Mouse (Mus musculus) adrenal gland, postnatal 25 days (tissue): ENCODE measurements around the gene Nfkbia. TPM values are rescaled to one million over a fixed set of nuclear protein-coding genes. Genes with fewer than 3 reads are reported as not detected.

Experiments used
- DNase-seq: peaks from one replicate; pipeline ENCODE4 v3.0.0; 2021; ENCODE audit warnings: mixed read lengths
- total RNA-seq: library from RNA; stranded (reverse); gene quantifications from 2 replicates; pipeline ENCODE4 v1.2.3, GENCODE M21; 2021

The Nfkbia gene
- total RNA-seq, 1 experiment from 2014 or later: 74.3 TPM

DNA sequence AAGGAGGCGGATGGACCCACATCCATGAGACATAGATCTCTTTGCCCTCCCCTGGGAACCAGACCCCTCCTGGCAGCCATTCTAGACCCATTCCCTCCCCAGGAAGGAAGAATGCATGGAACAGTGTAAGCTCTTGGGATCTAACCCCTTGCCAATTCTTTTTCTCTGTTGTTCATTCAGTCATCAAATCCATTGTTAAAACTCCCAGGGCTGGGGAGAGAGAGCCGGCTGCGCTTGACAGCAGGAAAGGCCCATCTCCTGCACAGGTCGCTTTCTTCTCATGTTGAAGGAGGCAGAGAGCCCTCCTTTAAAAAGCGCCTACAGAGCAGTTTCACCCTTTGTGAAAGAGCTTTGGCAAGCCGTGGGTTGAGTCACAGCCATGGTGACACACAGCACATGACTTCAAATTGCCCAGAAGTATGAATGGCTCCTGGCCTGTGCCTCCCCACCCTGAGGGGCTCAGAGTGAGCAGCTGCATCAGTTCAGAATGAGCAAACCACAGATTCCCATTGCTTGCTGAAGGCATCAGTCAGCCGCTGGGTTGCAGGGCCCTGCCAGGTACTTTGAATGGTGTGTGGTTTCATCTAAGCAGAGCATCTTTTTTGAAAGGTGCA lies 26.3 kb downstream of the Nfkbia start:
- DNase-seq: peak; percentile 67

DNA sequence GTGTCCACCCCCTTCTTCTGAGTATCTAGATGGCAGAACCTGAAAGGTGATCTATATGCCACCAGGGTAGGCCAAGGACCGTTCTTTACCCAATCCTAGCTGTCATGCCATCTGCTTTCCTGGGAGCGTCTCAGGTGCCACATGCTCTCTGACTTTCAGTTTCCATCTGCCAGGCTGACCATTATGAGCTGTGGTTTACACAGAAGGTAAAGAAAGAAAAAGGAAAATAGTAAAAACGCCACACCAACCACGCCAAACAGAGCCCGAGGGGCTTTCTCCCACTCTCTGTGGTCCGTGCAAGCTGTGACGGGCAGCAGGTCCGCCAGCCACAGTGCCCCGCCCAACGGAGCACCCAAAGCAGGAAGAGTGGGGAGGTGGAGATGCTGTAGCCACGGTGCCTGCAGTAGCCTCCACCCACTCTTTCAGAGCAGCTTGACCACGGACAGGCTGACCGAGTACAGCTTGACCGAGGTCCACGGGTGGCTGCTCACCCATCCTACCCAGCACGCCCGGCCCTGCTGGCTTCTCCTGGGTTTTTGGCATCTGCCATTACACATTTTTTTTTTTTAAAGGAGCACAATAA lies 27.0 kb downstream of the Nfkbia start:
- no peak for DNase-seq

DNA sequence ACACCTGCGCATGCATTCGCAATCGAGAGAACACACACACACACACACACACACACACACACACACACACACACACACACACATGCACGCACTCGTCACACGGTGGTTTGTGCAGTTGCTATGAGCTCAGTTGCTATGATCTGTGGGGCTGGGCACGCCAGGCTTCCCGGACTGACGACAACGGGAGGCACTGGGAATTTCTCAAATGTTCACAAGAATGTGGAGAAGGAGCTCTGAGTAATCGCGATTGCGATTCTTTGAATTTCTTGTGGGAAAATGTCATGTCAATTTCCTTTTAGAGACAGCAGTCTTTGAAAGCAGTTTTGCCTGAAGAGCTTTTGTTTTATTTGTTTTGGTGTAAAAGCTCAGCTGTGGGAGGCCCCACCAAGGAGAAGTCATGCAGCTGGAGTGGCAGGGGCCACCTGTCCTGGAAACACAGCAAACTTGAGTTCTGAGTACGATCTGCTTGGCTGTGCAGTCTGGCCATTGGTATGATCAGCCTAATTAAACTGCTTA lies 27.5 kb downstream of the Nfkbia start:
- DNase-seq: no peak

DNA sequence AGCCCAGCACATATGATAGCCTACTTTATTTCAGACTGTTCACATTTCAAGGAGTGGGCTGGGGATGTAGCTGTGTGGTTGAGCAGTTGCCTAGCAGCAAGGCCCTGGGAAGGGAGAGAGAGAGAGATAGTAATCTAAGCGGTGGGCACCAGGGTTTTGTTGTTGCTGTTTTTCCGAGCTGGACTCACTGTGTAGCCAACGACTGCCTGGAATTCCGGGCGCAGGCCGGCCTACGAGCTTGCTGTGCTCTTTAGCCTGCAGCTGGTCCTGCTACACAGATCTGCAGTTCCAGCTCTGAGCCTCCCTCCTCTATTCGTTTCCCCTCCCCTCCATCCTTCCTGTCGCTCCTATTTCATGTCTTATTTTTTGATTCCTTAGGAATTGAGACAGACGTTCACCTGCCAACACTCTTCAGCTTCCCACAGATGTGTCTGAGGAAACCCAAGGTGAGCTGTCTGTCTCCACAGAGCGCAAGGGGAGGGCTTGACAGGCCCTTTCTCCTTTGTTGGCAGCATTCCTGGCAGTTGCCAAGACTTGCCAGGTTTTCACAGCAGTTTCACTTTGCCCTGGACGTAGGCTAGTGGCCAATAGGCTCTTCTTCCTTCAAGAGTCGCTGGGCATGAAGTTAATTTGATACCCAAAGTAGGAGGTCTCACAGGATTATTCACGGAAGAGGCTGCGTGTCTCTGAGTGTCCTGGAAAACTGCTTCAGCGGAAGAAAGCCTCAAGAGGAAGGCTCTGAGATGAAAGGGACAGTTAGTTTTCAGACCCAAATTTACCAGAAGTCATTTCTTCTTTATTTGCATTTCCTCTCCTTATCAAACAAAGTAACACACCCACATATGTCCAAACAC lies 28.2 kb downstream of the Nfkbia start:
- peak; percentile 63 for DNase-seq

DNA sequence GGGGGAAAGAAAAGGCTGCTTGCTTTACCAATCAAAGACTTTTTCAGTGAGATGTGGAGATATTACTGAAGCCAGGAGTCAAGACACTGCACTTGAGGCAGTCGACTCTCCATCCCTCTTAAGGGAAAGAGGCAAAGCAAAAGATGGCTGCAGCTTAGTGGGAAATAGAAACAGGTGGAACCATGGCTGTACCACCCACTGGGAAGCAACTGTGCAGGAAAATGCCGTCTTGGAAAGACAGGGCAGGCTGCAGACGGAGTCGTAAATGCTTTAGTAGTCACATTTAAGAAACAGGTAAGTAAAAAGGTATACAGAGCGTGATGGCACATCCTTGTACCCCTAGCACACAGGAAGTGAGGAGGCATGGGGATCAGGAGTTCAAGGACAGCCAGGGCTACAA lies 29.4 kb downstream of the Nfkbia start:
- DNase-seq: no peak

DNA sequence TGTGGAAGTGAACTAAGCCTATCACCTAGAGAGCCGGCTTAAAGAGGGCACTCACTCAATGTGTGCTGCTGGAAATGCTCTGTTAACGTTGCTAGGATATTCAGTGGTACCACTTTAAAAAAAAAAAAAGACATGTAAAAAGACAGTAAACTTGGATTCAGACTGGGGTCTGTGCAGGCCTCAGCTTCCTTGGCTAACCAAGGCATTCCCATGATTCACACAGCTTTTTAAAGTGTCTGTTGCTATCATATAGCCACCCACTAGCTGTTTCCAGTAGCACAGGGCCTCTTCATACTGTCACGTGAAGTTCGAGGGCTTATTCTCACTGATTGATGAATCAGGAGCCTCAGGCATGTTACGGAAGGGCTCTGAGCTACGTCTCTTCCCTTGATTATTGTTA lies 30.0 kb downstream of the Nfkbia start:
- no peak for DNase-seq

DNA sequence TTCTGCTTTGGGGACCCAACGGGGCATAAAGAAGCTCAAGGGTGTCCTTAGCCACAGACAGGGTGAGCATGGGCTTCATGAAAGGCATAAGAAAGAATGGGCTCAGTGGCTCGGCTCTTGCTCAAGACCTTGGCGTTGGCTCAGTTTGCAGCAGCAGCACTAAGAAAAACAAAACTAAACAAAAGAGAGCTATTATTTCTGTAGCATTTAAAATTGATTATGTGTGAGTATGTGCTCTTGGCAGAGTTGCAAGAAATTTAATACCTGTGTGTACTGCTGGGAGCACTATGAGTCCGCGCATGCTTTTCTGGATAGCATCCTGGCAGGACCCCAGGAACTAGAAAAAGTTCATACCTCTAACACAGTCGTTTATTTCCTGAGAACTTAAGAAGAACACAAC lies 30.7 kb downstream of the Nfkbia start:
- no peak for DNase-seq

DNA sequence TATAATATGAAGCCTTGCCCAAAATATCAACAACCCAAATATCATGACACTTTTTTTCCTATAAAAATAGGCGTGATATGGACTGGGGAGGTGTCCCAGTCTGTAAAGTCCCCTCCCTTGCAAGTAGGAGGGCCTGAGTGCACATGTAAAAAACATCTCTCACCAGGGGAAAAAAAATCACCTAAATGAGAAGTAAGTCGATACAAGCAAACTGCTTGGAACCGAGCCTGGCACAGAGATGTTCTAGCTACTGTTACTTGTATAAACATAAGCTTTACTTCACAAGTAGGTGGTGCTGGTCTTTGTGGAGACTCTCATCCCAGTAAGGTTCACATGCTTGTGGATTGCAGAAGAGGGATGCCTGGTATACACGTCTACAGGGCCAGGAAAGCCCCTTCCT lies 31.5 kb downstream of the Nfkbia start:
- DNase-seq: no peak

DNA sequence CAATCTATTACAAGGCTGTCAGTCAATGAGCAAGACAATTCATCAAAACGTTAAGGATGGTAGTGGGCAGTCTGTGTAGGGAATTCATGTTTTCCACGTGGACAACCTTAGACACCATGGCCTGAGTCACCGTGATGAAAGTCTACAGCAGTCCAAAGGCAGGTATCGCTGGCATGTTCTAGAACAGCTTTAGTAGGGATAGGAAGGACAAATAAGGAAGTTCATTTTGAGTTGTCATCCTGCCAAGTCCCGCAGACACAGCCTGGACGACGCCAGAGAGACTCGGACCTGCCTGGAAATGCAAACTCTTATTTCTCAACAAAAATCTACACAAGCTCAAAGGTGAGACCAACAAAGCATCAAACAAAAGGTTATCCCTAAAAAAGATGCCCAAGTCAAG lies 32.7 kb downstream of the Nfkbia start:
- DNase-seq: no peak

DNA sequence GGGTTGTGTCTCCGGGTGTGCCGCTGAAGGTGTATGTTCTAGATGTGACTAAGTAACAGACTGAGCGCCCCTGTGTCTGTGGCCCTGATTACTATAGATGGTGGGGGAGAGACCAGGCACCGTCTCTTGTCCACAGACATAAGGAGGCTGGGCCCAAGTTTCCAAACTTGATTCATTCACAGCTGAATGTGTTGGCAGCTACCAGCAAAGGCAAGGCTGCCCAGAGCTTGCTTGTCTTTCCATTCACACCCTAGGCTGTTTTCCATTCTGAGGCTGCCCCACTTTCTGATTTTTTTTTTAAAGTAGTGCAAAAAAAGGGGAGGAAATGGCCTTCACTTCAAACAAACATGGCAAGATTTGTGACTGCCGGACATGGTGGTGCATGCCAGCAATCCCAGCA lies 35.6 kb downstream of the Nfkbia start:
- DNase-seq: no peak

DNA sequence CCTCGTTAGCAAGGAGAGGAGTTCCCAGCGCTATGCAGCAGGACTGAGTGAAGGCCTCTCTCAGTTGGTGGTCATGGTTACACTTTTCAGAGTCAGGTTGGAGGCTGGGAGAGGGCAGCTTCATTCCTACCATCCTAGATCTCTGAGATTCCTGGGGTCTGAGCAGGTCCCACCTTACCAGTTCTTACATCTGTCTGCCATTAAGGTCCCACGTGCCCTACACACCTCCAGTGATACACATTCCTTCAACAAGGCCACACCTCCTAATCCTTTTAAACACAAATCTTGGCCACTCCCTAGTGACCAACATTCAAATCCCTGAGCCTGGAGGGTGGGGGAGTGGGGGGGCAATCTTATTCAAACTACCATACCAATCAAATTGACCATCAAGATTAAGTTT lies 36.3 kb downstream of the Nfkbia start:
- no peak for DNase-seq

DNA sequence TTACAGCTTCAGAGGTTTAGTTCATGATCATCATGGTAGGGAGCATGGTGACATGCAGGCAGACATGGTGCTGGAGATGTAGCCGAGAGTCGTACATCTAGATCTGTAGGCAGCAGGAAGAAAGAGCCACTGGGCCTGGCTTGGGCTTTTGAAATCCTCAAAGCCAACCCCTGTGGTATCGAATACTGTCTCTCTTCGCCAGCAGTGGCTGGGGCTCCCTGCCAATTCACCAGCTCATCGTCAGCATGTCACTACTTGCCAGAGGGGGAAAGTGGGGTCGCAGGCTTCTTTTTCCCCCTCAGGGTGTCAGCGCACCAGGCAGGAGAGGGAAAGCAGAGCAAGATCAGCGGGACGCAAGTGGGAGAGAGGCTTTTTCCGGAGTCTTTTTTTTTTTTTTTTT lies 37.2 kb downstream of the Nfkbia start:
- DNase-seq: no peak

DNA sequence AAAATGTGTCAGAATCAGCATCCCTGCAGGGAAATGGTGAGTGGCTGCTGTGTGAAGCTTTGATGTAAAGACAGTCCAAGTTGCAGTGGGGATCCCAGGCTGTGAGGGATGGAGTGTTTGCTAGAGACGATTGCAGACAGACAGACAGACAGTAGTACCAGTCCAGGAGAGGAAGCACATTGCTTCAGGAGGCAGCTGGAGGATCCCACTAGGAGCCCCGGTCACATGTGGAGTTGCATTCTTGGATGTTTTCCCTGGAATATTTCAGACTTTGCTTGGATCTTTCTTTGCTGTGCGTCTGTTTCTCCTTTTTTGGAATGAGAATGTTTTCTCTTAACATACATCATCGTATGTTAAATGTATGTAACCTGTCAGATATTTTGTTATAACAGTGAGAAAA lies 38.5 kb downstream of the Nfkbia start:
- no peak for DNase-seq

DNA sequence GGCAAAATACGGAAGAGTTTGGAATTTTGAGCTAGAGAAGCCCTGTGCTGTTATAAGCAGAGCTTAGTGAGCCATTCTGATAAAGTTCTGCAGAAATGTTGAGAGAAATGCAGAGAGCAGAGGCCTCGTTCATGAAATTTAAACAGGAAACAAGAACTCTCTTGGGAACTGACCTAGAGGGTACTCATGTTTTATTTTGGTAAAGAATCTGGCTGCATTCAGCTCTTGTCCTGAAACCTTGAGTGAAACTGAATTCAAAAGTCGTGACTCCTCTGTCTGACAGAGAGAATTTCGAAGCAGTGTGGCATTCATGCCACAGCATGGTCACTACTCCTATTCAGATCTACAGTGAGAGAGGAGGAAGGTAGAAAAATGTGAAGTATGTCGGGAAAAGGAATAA lies 39.6 kb downstream of the Nfkbia start:
- no peak for DNase-seq

DNA sequence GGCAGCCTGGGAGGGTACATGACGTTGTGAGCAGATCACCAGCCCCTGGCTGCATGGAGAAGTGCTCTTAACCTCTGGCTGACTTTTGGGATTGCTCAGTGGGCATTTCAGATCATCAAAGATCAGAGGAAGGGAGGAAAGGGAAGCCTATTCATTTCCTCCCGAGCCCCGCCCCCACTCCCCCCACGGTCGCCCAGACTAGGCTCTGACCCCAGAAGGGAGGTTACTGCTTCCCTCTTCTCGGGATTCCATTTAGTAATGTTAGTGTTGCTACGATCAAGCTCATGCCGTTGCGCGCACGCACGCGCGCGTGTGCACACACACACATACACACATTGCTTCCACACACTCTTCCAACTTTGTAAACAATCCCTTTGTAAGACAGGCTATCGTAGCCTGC lies 42.0 kb downstream of the Nfkbia start:
- no peak for DNase-seq

DNA sequence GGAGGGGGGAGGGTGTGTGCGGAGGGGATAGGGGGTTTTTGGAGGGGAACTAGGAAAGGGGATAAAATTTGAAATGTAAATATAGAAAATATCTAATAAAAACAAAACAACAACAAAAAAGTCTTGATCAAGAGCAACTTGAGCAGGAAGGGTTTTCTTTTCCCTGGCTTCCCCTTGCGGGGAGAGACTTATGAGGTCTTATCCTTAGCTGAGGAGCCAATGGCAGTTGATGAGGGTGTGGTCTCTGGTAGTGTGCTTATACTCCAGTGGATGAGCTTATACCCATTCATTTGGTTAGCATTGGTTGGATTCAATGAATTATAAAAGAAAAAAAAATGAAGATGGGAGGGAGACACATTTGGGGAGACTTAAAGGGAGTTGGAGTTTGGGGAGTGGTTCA lies 43.4 kb downstream of the Nfkbia start:
- DNase-seq: no peak

DNA sequence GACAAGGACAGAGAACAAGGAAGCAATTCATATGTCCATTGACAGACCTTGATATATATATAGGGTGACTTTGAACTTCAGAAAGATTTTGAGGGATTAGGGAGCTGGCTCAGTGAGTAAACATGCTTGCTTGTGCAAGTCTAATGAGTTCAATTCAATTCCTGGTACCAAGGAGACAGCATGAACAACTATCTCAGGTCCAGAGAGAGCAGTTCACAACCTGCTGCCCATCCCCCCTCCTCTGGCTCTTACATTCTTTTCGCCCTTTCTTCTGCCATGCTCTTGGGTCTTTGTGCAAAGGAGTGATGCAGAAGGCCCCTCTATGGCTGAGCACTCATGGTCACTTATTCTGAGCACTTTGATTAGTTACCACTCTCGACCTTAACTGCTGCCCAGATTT lies 44.0 kb downstream of the Nfkbia start:
- DNase-seq: no peak

DNA sequence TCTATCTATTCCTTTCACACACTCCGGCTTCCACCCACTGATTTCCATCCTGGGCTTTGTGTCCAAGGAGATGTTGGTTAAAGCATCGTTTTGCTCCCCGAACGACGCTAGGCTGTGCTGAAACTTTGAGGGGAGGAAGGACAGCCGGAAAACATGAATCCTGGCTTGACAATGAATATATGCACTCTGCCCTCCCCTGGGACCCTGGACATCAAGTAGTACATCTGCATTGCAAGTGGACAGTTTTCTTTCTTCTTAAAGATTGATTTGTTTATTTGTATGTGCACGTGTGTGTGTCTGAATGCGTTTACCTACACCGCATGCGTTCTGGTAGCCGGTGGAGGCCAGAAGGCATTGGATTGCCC lies 45.1 kb downstream of the Nfkbia start:
- no peak for DNase-seq

DNA sequence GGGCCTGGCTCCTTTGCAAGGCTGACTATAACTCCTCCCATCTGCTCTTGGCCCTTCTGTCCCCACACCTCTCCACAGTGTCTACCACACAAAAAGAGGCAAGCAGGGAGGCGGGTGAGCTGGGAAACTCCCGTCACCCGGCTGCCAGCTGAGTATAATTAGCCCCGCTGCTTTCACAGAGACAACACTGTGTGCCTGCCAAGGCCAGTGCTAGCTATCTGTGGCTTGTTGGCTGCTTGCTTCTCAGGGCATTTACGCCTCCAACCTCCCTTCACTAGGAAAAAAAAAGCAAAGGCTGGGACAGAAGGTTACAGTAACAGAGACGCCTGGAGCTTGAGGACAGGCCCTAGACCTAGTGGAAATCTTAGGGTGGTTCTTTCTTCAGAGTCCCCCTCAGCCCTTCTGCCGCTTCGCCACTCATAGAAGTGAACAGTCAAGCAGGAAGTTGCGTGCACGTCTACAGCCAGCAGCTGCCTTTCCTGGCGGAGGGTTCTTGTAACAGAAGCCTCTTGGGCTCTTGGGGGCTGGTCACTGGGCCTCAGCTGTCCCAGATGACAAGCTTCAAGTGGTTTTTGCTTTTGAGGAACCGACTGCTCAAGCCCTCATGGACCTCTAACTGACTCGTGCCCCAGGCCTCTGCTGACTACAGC lies 45.6 kb downstream of the Nfkbia start:
- peak; percentile 60 for DNase-seq

DNA sequence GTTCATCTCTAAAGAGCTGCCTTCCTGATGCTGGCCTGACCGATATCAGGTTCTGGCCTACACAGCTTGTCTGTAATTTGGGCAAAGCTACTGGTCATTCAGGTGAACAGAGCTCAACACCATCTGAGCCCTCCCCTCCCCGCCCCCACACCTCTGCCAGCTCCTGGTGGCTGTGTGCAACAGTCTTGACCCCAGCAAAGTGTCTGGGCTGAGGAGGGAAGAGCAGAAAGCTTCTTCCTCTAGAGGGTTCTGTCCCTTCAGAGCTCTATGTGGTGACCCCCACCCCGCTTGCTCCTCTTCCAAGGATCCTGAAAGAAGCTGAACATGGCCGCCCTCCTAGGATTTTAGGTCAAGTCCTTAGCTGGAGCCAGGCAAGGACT lies 46.1 kb downstream of the Nfkbia start:
- no peak for DNase-seq

DNA sequence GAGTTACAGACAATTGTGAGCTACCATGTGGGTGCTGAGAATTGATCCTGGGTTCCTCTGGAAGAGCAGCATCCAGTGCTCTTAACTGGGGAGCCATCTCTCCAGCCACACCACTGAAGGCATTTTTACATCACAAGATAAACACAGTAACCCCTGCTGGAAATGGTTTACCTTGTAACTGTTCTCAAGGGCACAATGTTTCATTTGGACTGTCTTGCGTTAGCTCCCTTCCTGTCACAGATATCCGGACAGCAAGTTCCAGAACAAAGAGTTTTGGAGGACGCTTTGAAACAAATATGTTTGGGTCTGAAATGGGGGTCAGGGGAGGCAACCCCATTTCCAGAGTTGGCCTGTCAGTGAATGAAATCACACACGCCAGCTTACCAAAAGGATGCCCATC lies 46.9 kb downstream of the Nfkbia start:
- no peak for DNase-seq

DNA sequence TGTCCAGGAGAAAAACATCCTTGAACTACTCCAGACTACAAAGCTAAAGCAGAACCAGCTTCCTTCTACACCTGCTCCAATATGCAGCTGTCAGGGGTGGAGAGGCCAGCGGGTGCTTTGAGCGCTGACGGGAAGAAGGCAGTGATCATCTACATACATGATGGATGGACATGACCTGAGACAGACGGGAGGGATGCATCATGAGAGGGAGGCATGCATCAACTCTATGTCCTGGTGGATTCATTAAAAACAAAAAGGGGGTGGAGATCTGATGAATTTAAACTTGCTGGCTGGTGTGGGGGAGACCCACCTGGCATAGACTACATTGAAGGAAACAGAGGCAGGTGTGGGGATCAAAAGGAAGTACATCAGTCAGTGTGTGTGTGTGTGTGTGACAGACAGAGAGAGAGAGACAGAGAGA lies 48.4 kb downstream of the Nfkbia start:
- no peak for DNase-seq
